Mouse (Mus musculus) ES-E14 (cell line): ENCODE measurements around the gene Ran. TPM values are rescaled to one million over a fixed set of nuclear protein-coding genes. Genes with fewer than 3 reads are reported as not detected.

Experiments used
- DNase-seq: peaks from one replicate; pipeline ENCODE4 v3.0.0-alpha.2; 2013; ENCODE audit warnings: low read depth, low spot score
- H3K27ac ChIP-seq: 2 replicates; pipeline ENCODE4 v1.5.1; 2012; ENCODE audit warnings: low read depth, mild to moderate bottlenecking, low read length, moderate library complexity, mixed read lengths; ENCODE audit not compliant: poor library complexity, insufficient read depth, severe bottlenecking
- H3K36me3 ChIP-seq: 2 replicates; pipeline ENCODE4 v1.6.1; 2012; ENCODE audit warnings: mild to moderate bottlenecking, low read length, moderate library complexity, mixed read lengths; ENCODE audit not compliant: control insufficient read depth, poor library complexity, insufficient read depth, severe bottlenecking
- H3K4me1 ChIP-seq, 2 experiments: fragments of 150-350 bp in 1 of 2; sonication (generic) in 1 of 2; 2 replicates each; pipeline ENCODE4 v1.6.1; 2012; ENCODE audit warnings: low read length in 2 of 2, mild to moderate bottlenecking in 1 of 2, mixed read lengths in 1 of 2; ENCODE audit not compliant: control insufficient read depth in 2 of 2, insufficient read depth in 2 of 2, poor library complexity in 1 of 2
- H3K4me3 ChIP-seq, 2 experiments: fragments of 150-350 bp in 1 of 2; sonication (generic) in 1 of 2; 2 replicates each; pipeline ENCODE4 v1.5.1; 2012; ENCODE audit warnings: low read length in 2 of 2, low read depth in 1 of 2, mild to moderate bottlenecking in 1 of 2, mixed read lengths in 1 of 2; ENCODE audit not compliant: insufficient read depth in 1 of 2, poor library complexity in 1 of 2, severe bottlenecking in 1 of 2
- H3K9ac ChIP-seq: 2 replicates; pipeline ENCODE4 v1.6.1; 2012; ENCODE audit warnings: low read depth, mild to moderate bottlenecking, low read length, mixed read lengths; ENCODE audit not compliant: poor library complexity, insufficient read depth, severe bottlenecking
- H3K9me3 ChIP-seq: fragments of 150-350 bp; sonication (generic); 2 replicates; pipeline ENCODE4 v1.6.1; 2012; ENCODE audit warnings: low read depth, mild to moderate bottlenecking, low read length; ENCODE audit not compliant: control insufficient read depth, insufficient read depth
- CHD2 ChIP-seq: IDR thresholded peaks from 2 replicates; pipeline ENCODE4 v1.6.1; 2014; ENCODE audit warnings: mild to moderate bottlenecking, low read depth, low read length, inconsistent platforms
- HCFC1 ChIP-seq: IDR thresholded peaks from 2 replicates; pipeline ENCODE4 v1.6.1; 2012; ENCODE audit warnings: low read length, inconsistent platforms, borderline replicate concordance; ENCODE audit not compliant: insufficient read depth
- MAFK ChIP-seq: IDR thresholded peaks from 2 replicates; pipeline ENCODE4 v1.6.1; 2014; ENCODE audit warnings: mild to moderate bottlenecking, low read depth, low read length, inconsistent platforms; ENCODE audit not compliant: insufficient read depth
- ZC3H11A ChIP-seq: IDR thresholded peaks from 2 replicates; pipeline ENCODE4 v1.6.1; 2012; ENCODE audit warnings: low read depth, mild to moderate bottlenecking, inconsistent platforms, low read length, borderline replicate concordance
- ZNF384 ChIP-seq: IDR thresholded peaks from 2 replicates; pipeline ENCODE4 v1.6.1; 2012; ENCODE audit warnings: low read depth, low read length, inconsistent platforms
- in situ Hi-C, 2 experiments: fragments of 600-800 bp; cut with MboI; formaldehyde crosslinking; loops; one replicate each; pipeline ENCODE4 v1.15.1; 2025; ENCODE audit warnings: low sequenced_read_pairs in 2 of 2, inconsistent platforms in 1 of 2; ENCODE audit not compliant: unreplicated experiment in 2 of 2
- total RNA-seq: library from RNA; depleted of rRNA; stranded (reverse); fragments of 300-350 nt; gene quantifications from 2 replicates; pipeline ENCODE4 v1.2.3, GENCODE M21; 2012

Ran gene
- total RNA-seq, 1 experiment = 877 TPM

DNA sequence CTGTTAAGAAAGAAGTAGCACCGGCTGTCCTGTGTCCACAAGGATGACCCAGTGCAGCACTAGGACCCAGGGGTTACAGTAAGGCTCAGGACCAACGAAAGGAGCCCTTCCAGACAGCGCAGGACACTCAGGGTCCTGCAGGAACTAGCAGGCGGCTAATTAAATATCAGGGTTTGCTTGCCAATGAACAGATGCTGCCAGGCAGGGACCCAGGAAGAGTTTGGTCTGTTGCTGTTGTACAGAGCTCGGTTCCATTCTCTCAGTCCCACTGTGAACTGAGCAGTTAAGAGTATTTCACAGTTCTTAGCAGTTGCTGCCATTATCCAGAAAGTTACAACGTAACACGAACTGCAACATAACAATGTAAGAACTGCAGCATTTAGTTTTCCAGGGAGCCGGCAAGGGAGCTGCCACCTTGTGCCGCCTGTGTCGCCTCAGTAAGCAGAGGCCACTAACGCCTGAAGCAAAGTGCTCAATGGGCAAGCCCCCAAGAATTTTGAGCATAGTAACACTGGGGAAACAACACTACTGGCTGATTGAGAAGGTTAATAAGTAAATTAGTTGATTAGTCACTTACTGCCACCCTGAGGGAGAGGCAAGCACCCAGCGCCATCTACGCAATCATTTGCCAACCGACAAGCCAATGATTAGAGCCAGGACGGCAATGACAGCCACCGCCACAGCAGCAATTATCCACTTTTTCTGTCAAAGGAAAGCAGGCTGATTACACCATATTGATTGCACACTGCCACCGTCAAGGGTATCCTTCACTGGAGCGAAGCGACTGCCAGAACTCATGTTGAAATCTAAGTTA, 32.5 kb upstream of the Ran start:
- Histone ChIP-seq H3K27ac (no peak overlapping the region), H3K4me1 (no peaks in the 10 kb centered on the region), H3K4me3 (no peak overlapping the region), H3K36me3 (no peaks in the 10 kb centered on the region), H3K9ac (no peak overlapping the region), H3K9me3 (no peaks in the 10 kb centered on the region)
- DNase-seq = no peak
- in situ Hi-C loops = no loop called here
- TF ChIP-seq ZC3H11A (no peak), MAFK (no peak), ZNF384 (no peak), HCFC1 (no peak), CHD2 (no peak)

DNA sequence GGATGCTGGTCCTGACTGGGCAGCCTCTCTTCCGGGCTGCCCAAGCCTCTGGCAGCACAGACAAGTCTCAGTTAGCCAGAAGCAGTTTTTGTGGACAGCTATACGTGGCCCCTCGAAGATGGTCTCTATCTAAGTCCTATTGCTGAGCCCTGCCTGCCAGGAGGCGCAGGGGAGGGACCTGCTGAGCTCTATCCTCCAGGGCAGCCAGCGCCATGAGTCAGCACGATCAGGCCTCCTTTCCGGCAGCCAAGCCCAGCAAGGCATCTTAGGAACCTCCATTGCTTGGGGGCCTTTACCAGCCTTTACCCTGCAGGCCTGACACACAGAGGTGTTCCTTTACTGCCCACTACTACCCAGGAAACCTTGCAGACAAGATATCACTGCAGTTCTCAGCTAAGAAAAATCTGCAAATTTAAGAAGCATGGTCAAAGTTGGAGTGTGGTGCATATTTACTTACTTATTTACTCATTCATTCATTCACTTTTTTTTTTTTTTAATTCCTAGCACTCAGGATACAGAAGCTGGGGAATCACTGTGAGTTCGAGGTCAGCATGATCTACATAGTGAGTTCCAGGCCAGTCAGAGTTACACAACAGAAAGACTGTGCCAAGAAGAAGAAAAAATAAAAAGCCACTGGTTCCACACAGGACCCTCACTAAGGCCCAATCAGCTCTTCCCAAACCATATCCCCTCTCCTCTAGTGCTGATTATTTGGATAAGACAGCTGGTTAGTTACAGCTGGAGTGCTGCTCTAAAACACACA, 19.0 kb upstream of the Ran start:
- Histone ChIP-seq H3K4me3 (peak overlapping the region in 1 of 2 experiments; percentile 29; a peak in 1 of 4 replicates), H3K36me3 (peaks cover 3% of the 10 kb centered on the region; the same call in 1 of the 2 replicates), H3K9ac (peak overlapping the region; percentile 62), H3K9me3 (no peaks in the 10 kb centered on the region), H3K4me1 (peaks cover 0 to 18% of the 10 kb centered on the region in 2 experiments; a peak in 1 of 4 replicates), H3K27ac (no peak overlapping the region)
- in situ Hi-C loops = no loop called here
- no peak for DNase-seq
- TF ChIP-seq ZNF384 (no peak), MAFK (peak; percentile 55; the same call in 1 of the 2 replicates)

DNA sequence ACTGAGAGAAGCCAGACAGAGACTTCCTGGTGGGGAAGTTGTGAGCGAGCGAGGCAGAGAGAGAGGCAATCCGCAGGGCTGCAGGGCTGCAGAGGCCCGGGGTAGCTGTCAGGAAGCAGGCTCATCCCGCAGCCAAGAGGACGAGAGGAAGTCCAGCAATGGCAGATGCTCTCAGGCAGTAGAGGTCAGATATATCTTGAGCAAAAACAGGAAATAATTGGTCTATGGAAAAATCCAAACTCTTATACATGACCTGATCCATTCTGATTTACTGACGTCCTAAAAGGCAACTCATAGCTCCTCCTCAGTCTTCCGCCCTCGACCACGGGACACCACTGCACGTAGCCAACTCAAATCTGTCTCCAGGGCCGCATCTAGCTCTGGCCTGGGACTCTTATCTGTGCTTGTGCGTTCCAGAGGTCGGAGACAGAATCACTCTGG, 17.3 kb upstream of the Ran start:
- H3K4me3 ChIP-seq = no peak overlapping the region
- H3K9me3 ChIP-seq = no peaks in the 10 kb centered on the region
- no peak overlapping the region for H3K9ac ChIP-seq
- peaks cover 3% of the 10 kb centered on the region; the same call in 1 of the 2 replicates for H3K36me3 ChIP-seq
- H3K27ac ChIP-seq = no peak overlapping the region
- in situ Hi-C loops = no loop called here
- no peak for DNase-seq
- peaks cover 0 to 19% of the 10 kb centered on the region in 2 experiments; a peak in 2 of 4 replicates for H3K4me1 ChIP-seq
- no peak for TF ChIP-seq ZC3H11A
- TF ChIP-seq ZNF384 = no peak
- TF ChIP-seq CHD2 = no peak
- TF ChIP-seq MAFK = no peak
- no peak for TF ChIP-seq HCFC1

DNA sequence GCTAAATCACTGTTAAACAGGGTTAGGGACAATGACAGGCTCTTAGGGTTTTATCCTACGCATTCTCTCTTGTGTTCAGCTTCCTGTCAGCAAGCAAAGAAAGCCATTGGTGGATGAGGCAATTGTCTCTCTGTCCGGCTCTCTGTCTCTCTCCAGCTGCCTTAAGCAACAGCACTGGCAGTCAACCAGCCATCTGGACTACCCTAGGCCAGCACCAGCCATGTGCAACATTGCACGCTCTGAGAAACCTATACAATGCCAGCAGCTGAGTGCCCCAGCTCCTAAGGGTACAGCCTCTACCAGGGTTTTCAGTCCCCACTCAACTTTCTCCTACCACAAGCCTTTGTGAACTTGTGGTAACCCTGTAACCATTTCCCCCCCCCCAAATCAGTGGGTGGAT, 14.5 kb upstream of the Ran start:
- Histone ChIP-seq H3K4me3 (no peak overlapping the region), H3K4me1 (peaks cover 3 to 22% of the 10 kb centered on the region in 2 experiments; a peak in 2 of 4 replicates), H3K27ac (no peak overlapping the region), H3K9ac (no peak overlapping the region), H3K36me3 (peaks cover 3% of the 10 kb centered on the region; the same call in 1 of the 2 replicates), H3K9me3 (no peaks in the 10 kb centered on the region)
- in situ Hi-C loops = no loop called here
- DNase-seq = no peak
- no peak for TF ChIP-seq HCFC1
- TF ChIP-seq CHD2 = no peak
- TF ChIP-seq MAFK = no peak
- no peak for TF ChIP-seq ZC3H11A
- no peak for TF ChIP-seq ZNF384
